Mouse (Mus musculus): ENCODE measurements around the gene Pcdh7. TPM values are rescaled to one million over a fixed set of nuclear protein-coding genes. Genes with fewer than 3 reads are reported as not detected.

The Pcdh7 gene
- polyA plus RNA-seq, 1 experiment, result 24.7 TPM

- peak overlapping the region; percentile 57 for H3K4me3 ChIP-seq (ENCODE audit: insufficient read depth, poor library complexity, severe bottlenecking)
- no peak for TF ChIP-seq MYOG (IDR thresholded peaks at IDR 0.05; ENCODE audit: control insufficient read depth, extremely low read depth, insufficient read length)
- no peak for TF ChIP-seq CEBPB (IDR thresholded peaks at IDR 0.05; ENCODE audit: low read depth)
Measured at GRCm38 (mm10) chr5:57720206-57720880, 2.6 kb downstream of the Pcdh7 start.

DNA sequence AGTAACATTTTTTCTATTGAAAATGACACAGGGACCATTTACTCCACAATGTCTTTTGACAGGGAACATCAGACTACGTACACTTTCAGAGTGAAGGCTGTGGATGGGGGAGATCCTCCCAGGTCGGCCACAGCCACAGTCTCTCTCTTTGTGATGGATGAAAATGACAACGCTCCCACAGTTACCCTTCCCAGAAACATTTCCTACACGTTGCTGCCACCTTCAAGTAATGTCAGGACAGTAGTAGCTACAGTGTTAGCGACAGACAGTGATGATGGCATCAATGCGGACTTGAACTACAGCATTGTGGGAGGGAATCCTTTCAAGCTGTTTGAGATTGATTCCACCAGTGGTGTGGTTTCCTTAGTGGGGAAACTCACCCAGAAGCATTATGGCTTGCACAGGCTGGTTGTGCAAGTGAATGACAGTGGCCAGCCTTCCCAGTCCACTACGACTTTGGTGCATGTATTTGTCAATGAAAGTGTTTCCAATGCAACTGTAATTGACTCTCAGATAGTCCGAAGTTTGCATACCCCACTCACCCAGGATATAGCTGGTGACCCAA lies 3.5 kb downstream of the Pcdh7 start:
- TF ChIP-seq MYOD1 (IDR thresholded peaks at IDR 0.05; ENCODE audit: control insufficient read depth, insufficient read length, low read depth), result no peak
- TF ChIP-seq CTCF (IDR thresholded peaks at IDR 0.05; ENCODE audit: control insufficient read depth, insufficient read depth, insufficient read length), result no peak
- no peak for TF ChIP-seq FOSL1 (IDR thresholded peaks at IDR 0.05; ENCODE audit: insufficient read depth, low read length, poor library complexity, severe bottlenecking)
- no peak for TF ChIP-seq USF1 (IDR thresholded peaks at IDR 0.05; ENCODE audit: low read depth)
- TF ChIP-seq MAX (IDR thresholded peaks at IDR 0.05), result no peak
- no peak for TF ChIP-seq MYOG (IDR thresholded peaks at IDR 0.05; ENCODE audit: control insufficient read depth, extremely low read depth, insufficient read length)
- no peak for TF ChIP-seq CEBPB (IDR thresholded peaks at IDR 0.05; ENCODE audit: low read depth)
- H3K79me2 ChIP-seq (ENCODE audit: control insufficient read depth, insufficient read depth), result peaks cover 83% of the 10 kb centered on the region
- H3ac ChIP-seq (ENCODE audit: control insufficient read depth, insufficient read length, low read depth), result peak overlapping the region; percentile 22
- peak overlapping the region; percentile 57 for H3K4me3 ChIP-seq (ENCODE audit: insufficient read depth, poor library complexity, severe bottlenecking)
- H3K27me3 ChIP-seq (ENCODE audit: control insufficient read depth, insufficient read depth, insufficient read length), result no peaks in the 10 kb centered on the region
- peaks cover 57% of the 10 kb centered on the region for H3K79me3 ChIP-seq (ENCODE audit: low read depth)
- H3K36me3 ChIP-seq (ENCODE audit: control insufficient read depth, insufficient read depth), result peaks cover 3% of the 10 kb centered on the region

More at GRCm38 (mm10) chr5:57720206-57720880, 2.6 kb downstream of the Pcdh7 start:
- no peaks in the 10 kb centered on the region for H3K27me3 ChIP-seq (ENCODE audit: control insufficient read depth, insufficient read depth, insufficient read length)
- H3K79me3 ChIP-seq (ENCODE audit: low read depth), result peaks cover 50% of the 10 kb centered on the region
- peak overlapping the region; percentile 72 for H3ac ChIP-seq (ENCODE audit: control insufficient read depth, insufficient read length, low read depth)
- peaks cover 74% of the 10 kb centered on the region for H3K79me2 ChIP-seq (ENCODE audit: control insufficient read depth, insufficient read depth)
- no peaks in the 10 kb centered on the region for H3K36me3 ChIP-seq (ENCODE audit: control insufficient read depth, insufficient read depth)

DNA sequence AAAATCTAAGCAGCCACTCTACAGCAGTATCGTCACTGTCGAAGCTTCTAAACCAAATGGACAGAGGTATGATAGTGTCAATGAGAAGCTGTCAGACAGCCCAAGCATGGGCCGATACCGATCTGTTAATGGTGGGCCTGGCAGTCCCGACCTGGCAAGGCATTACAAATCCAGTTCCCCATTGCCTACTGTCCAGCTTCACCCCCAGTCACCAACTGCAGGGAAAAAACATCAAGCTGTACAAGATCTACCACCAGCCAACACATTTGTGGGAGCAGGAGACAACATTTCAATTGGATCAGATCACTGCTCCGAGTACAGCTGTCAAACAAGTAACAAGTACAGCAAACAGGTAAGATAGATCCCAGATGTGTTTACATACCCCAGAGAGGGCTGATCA lies 4.2 kb downstream of the Pcdh7 start:
- Histone ChIP-seq H3K27me3 (ENCODE audit: control insufficient read depth, insufficient read depth, insufficient read length) (no peaks in the 10 kb centered on the region), H3ac (ENCODE audit: control insufficient read depth, insufficient read length, low read depth) (peak overlapping the region; percentile 30)
- TF ChIP-seq MYOD1 (IDR thresholded peaks at IDR 0.05; ENCODE audit: control insufficient read depth, insufficient read length, low read depth) (no peak), USF1 (IDR thresholded peaks at IDR 0.05; ENCODE audit: low read depth) (no peak), CEBPB (IDR thresholded peaks at IDR 0.05; ENCODE audit: low read depth) (no peak), MYOG (IDR thresholded peaks at IDR 0.05; ENCODE audit: control insufficient read depth, extremely low read depth, insufficient read length) (no peak), MAX (IDR thresholded peaks at IDR 0.05) (no peak), CTCF (IDR thresholded peaks at IDR 0.05; ENCODE audit: control insufficient read depth, insufficient read depth, insufficient read length) (no peak), FOSL1 (IDR thresholded peaks at IDR 0.05; ENCODE audit: insufficient read depth, low read length, poor library complexity, severe bottlenecking) (no peak)

DNA sequence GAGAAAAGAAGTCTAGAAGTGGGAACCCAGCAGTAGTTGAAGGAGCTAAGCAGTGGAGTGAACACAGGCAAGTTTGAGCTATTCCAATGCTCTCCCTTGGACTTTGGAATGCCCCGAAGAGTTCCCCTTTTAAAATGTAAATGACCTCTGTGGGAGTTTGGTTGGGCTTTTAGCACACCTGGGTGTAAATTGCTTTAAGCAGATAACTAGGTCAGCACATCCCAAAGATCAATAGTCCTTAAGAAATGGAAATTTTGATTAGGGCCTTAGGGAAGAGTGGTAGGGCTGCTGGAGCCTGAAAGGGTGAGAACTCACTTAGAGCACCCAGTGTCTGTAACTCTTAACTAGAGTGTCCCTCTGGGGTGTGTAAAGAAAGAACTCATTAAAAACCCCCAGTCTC lies 15.7 kb downstream of the Pcdh7 start:
- H3K4me3 ChIP-seq (ENCODE audit: insufficient read depth, poor library complexity, severe bottlenecking), result no peak overlapping the region
- no peaks in the 10 kb centered on the region for H3K27me3 ChIP-seq (ENCODE audit: control insufficient read depth, insufficient read depth, insufficient read length)
- peaks cover 17% of the 10 kb centered on the region for H3K79me2 ChIP-seq (ENCODE audit: control insufficient read depth, insufficient read depth)
- peaks cover 7% of the 10 kb centered on the region for H3K36me3 ChIP-seq (ENCODE audit: control insufficient read depth, insufficient read depth)
- H3ac ChIP-seq (ENCODE audit: control insufficient read depth, insufficient read length, low read depth), result no peak overlapping the region
- TF ChIP-seq MAX (IDR thresholded peaks at IDR 0.05) (no peak), CEBPB (IDR thresholded peaks at IDR 0.05; ENCODE audit: low read depth) (no peak), USF1 (IDR thresholded peaks at IDR 0.05; ENCODE audit: low read depth) (no peak), FOSL1 (IDR thresholded peaks at IDR 0.05; ENCODE audit: insufficient read depth, low read length, poor library complexity, severe bottlenecking) (no peak), MYOD1 (IDR thresholded peaks at IDR 0.05; ENCODE audit: control insufficient read depth, insufficient read length, low read depth) (no peak), CTCF (IDR thresholded peaks at IDR 0.05; ENCODE audit: control insufficient read depth, insufficient read depth, insufficient read length) (no peak), MYOG (IDR thresholded peaks at IDR 0.05; ENCODE audit: control insufficient read depth, extremely low read depth, insufficient read length) (no peak)
- peaks cover 8% of the 10 kb centered on the region for H3K79me3 ChIP-seq (ENCODE audit: low read depth)

More for the DNA sequence above, 4.2 kb downstream of the Pcdh7 start:
- Histone ChIP-seq H3K79me2 (ENCODE audit: control insufficient read depth, insufficient read depth) (peaks cover 90% of the 10 kb centered on the region), H3K79me3 (ENCODE audit: low read depth) (peaks cover 64% of the 10 kb centered on the region), H3K4me3 (ENCODE audit: insufficient read depth, poor library complexity, severe bottlenecking) (peak overlapping the region; percentile 57), H3K36me3 (ENCODE audit: control insufficient read depth, insufficient read depth) (peaks cover 3% of the 10 kb centered on the region)

GRCm38 (mm10) chr5:57735723-57736122 lies 18.0 kb downstream of the Pcdh7 start:
- no peaks in the 10 kb centered on the region for H3K36me3 ChIP-seq (ENCODE audit: control insufficient read depth, insufficient read depth)
- no peak for TF ChIP-seq MAX (IDR thresholded peaks at IDR 0.05)
- no peak for TF ChIP-seq MYOG (IDR thresholded peaks at IDR 0.05; ENCODE audit: control insufficient read depth, extremely low read depth, insufficient read length)
- TF ChIP-seq MYOD1 (IDR thresholded peaks at IDR 0.05; ENCODE audit: control insufficient read depth, insufficient read length, low read depth), result no peak
- TF ChIP-seq FOSL1 (IDR thresholded peaks at IDR 0.05; ENCODE audit: insufficient read depth, low read length, poor library complexity, severe bottlenecking), result no peak
- TF ChIP-seq USF1 (IDR thresholded peaks at IDR 0.05; ENCODE audit: low read depth), result no peak
- no peak for TF ChIP-seq CEBPB (IDR thresholded peaks at IDR 0.05; ENCODE audit: low read depth)
- TF ChIP-seq CTCF (IDR thresholded peaks at IDR 0.05; ENCODE audit: control insufficient read depth, insufficient read depth, insufficient read length), result no peak
- no peaks in the 10 kb centered on the region for H3K27me3 ChIP-seq (ENCODE audit: control insufficient read depth, insufficient read depth, insufficient read length)
- H3K4me3 ChIP-seq (ENCODE audit: insufficient read depth, poor library complexity, severe bottlenecking), result no peak overlapping the region
- peaks cover 7% of the 10 kb centered on the region for H3K79me3 ChIP-seq (ENCODE audit: low read depth)
- no peaks in the 10 kb centered on the region for H3K79me2 ChIP-seq (ENCODE audit: control insufficient read depth, insufficient read depth)
- H3ac ChIP-seq (ENCODE audit: control insufficient read depth, insufficient read length, low read depth), result no peak overlapping the region

Data from C2C12 (cell line).